8 mouse cellular contexts compared by ENCODE assay signal in the genomic region with DNA sequence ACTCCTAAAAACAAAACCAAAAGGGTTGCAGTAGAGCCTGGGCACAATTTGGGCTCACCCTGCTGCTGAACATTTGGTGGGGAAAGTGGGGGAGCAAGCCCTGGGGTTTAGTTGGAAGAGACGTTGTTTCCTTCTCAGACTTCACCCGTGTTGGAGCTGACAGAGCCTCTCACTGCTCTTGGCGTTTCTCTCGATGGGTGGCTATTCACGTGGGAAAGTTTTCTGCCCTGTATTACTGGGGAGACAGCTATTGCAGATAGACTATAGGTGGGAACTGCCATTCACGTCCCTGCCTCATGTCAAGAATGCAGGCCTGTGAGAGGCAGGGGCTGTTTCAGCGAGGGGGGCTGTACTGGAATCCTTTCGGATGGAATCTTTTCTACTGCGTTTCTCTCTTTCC. TPM values are rescaled to one million over a fixed set of nuclear protein-coding genes. Genes with fewer than 3 reads are reported as not detected.
DNase-seq lines count a peak whose midpoint lies in the region; ATAC-seq and TF ChIP-seq lines count a peak whose summit lies in the region.

No protein-coding gene starts in this region.

- no peaks in the 10 kb centered on the region for H3K27me3 ChIP-seq in heart, adult 2 months (ENCODE audit: control insufficient read depth, insufficient read depth, low read length)
- H3K27me3 ChIP-seq in spleen, adult 2 months (ENCODE audit: control insufficient read depth, insufficient read depth, low read length) = no peaks in the 10 kb centered on the region
- H3K27me3 ChIP-seq in limb, embryonic 15.5 days = no peaks in the 10 kb centered on the region

- H3K9ac ChIP-seq in heart, adult 2 months (ENCODE audit: low read depth, low read length) = no peak overlapping the region
- no peak overlapping the region for H3K9ac ChIP-seq in limb, embryonic 15.5 days

- no peak for TF ChIP-seq EP300 in heart, adult 2 months (IDR thresholded peaks at IDR 0.05; ENCODE audit: insufficient read depth, low read depth, low read length)

- no peak for TF ChIP-seq POLR2A in heart, adult 2 months (IDR thresholded peaks at IDR 0.05; ENCODE audit: insufficient read depth, low read depth, low read length)
- no peak for TF ChIP-seq POLR2A in spleen, adult 2 months (IDR thresholded peaks at IDR 0.05; ENCODE audit: low read depth, low read length)

- peaks cover 2% of the 10 kb centered on the region; the same call in 1 of the 2 replicates for H3K36me3 ChIP-seq in heart, adult 2 months (ENCODE audit: control insufficient read depth, insufficient read depth, low read length)
- peaks cover 6% of the 10 kb centered on the region; the same call in 1 of the 2 replicates for H3K36me3 ChIP-seq in spleen, adult 2 months (ENCODE audit: control insufficient read depth, insufficient read depth, low read length)
- no peaks in the 10 kb centered on the region for H3K36me3 ChIP-seq in limb, embryonic 15.5 days

- H3K4me1 ChIP-seq in heart, adult 2 months (ENCODE audit: control insufficient read depth, insufficient read depth, low read length) = peaks cover 7% of the 10 kb centered on the region; the same call in 1 of the 2 replicates
- peaks cover 19% of the 10 kb centered on the region; the same call in 1 of the 2 replicates for H3K4me1 ChIP-seq in spleen, adult 2 months (ENCODE audit: control insufficient read depth, insufficient read depth, insufficient read length)
- peaks cover 89% of the 10 kb centered on the region for H3K4me1 ChIP-seq in limb, embryonic 15.5 days

- WGBS in heart, adult 2 months = 55% methylated on average over 9 of the region's 9 CpGs
- 45% methylated on average over 9 of the region's 9 CpGs for WGBS in spleen, adult 2 months
- WGBS in limb, embryonic 15.5 days = 11% methylated on average over 9 of the region's 9 CpGs

- H3K9me3 ChIP-seq in limb, embryonic 15.5 days = no peaks in the 10 kb centered on the region

- no peak for DNase-seq in heart, adult 2 months
- DNase-seq in heart, postnatal 36 days = no peak
- DNase-seq in spleen, adult 2 months (ENCODE audit: low read depth in 1 of 2, low spot score in 2 of 2) = no peak
- no peak for DNase-seq in spleen, postnatal 4 days (ENCODE audit: low spot score in 2 of 2)
- no peak for DNase-seq in c-Kit-positive CD71-positive TER-119-positive erythroid progenitor cells, embryonic 14.5 days (ENCODE audit: low spot score)
- no peak for DNase-seq in cerebellum, adult 9-11 months
- DNase-seq in T-cell, adult 2 months (ENCODE audit: low spot score) = no peak

- H3K4me3 ChIP-seq in heart, adult 2 months = no peak overlapping the region
- no peak overlapping the region for H3K4me3 ChIP-seq in spleen, adult 2 months (ENCODE audit: extremely low read depth, insufficient read depth, insufficient read length)
- 0 out of 2 replicates have a peak overlapping the region, but pooled peaks have one; percentile 8 for H3K4me3 ChIP-seq in limb, embryonic 15.5 days

- no peak for TF ChIP-seq CTCF in heart, adult 2 months (IDR thresholded peaks at IDR 0.05)
- TF ChIP-seq CTCF in spleen, adult 2 months (IDR thresholded peaks at IDR 0.05; ENCODE audit: extremely low read depth, insufficient read depth, insufficient read length, insufficient replicate concordance) = no peak

- H3K4me2 ChIP-seq in limb, embryonic 15.5 days = peak overlapping the region; percentile 23

- peak overlapping the region; percentile 69 for H3K27ac ChIP-seq in heart, adult 2 months
- peak overlapping the region; percentile 61 for H3K27ac ChIP-seq in spleen, adult 2 months (ENCODE audit: insufficient read depth, low read length)
- peak overlapping the region; percentile 96 for H3K27ac ChIP-seq in limb, embryonic 15.5 days

- ATAC-seq in limb, embryonic 15.5 days (ENCODE audit: insufficient number of reproducible peaks, low FRiP score, low TSS enrichment, low read depth) = peak; percentile 9; the same call in 1 of the 2 replicates

- intact Hi-C loops in heart, adult 2 months (cut with DNase I) = no loop called here
- intact Hi-C loops in heart, postnatal 36 days (cut with DNase I) = loop anchor here (5.0 kb wide), 1 partner anchor 37 kb away; no protein-coding TSS in a partner anchor

- no peaks in the 10 kb centered on the region; the same call in 1 of the 2 replicates for H3K79me2 ChIP-seq in heart, adult 2 months (replicated peaks; ENCODE audit: control insufficient read depth, insufficient read depth, low read length)

RNA-seq across cellular contexts. Expression of a gene that starts 50.5 kb away (rescaled TPM):
- 10 to 100 TPM; 14.9 to 18.1 TPM for total RNA-seq in heart, adult 2 months (2021)
- 10.0 and 14.1 TPM in 2 replicates for polyA plus RNA-seq in heart, adult 2 months (2012; rRNA removed)
- 10 to 100 TPM; 16.7 to 17.8 TPM for total RNA-seq in heart, postnatal 36 days (2021)
- polyA plus RNA-seq in spleen, adult 2 months (2012; rRNA removed) = 45.7 and 63.3 TPM in 2 replicates
- 35.8 and 40.8 TPM in 2 replicates for polyA plus RNA-seq in limb, embryonic 15.5 days (2015; fragmentation: Nextera tagmentation; extraction: Ambion mirVana)
